Mouse (Mus musculus) testis, adult 2 months (tissue): ENCODE measurements around the gene Pcyt2. TPM values are rescaled to one million over a fixed set of nuclear protein-coding genes. Genes with fewer than 3 reads are reported as not detected.

Experiments
- H3K27ac ChIP-seq: fragments of 200-500 bp; 2 replicates; pipeline ENCODE4 v1.5.1; 2012; ENCODE audit warnings: low read depth, low read length; ENCODE audit not compliant: control insufficient read depth, insufficient read depth
- H3K27me3 ChIP-seq: fragments of 200-500 bp; 2 replicates; pipeline ENCODE4 v1.6.1; 2012; ENCODE audit warnings: mild to moderate bottlenecking, low read length, moderate library complexity; ENCODE audit not compliant: control insufficient read depth, insufficient read depth
- H3K36me3 ChIP-seq: fragments of 200-500 bp; 2 replicates; pipeline ENCODE4 v1.6.1; 2012; ENCODE audit warnings: mild to moderate bottlenecking, low read length; ENCODE audit not compliant: control insufficient read depth, insufficient read depth
- H3K4me1 ChIP-seq: fragments of 200-500 bp; 2 replicates; pipeline ENCODE4 v1.6.1; 2012; ENCODE audit warnings: low read length; ENCODE audit not compliant: control insufficient read depth, insufficient read depth
- H3K4me3 ChIP-seq: fragments of 200-500 bp; 2 replicates; pipeline ENCODE4 v1.5.1; 2012; ENCODE audit warnings: low read depth, mild to moderate bottlenecking, low read length, moderate library complexity, mixed read lengths; ENCODE audit not compliant: control insufficient read depth
- CTCF ChIP-seq: fragments of 200-500 bp; IDR thresholded peaks from 2 replicates; pipeline ENCODE4 v1.5.1; 2012; ENCODE audit warnings: low read depth, mild to moderate bottlenecking, inconsistent platforms, low read length, moderate library complexity; ENCODE audit not compliant: control insufficient read depth, insufficient read depth, insufficient replicate concordance
- POLR2A ChIP-seq: fragments of 200-500 bp; IDR thresholded peaks from 2 replicates; pipeline ENCODE4 v1.6.1; 2012; ENCODE audit warnings: low read depth, mild to moderate bottlenecking, inconsistent platforms, low read length, moderate library complexity; ENCODE audit not compliant: control insufficient read depth
- polyA plus RNA-seq: library from polyadenylated mRNA; depleted of rRNA; stranded (reverse); fragments of >200 nt; gene quantifications from 2 replicates; pipeline ENCODE4 v1.2.3, GENCODE M21; 2012; rRNA removed

Gene Pcyt2
- polyA plus RNA-seq, 1 experiment: 106 TPM

- no peaks in the 10 kb centered on the region for H3K27me3 ChIP-seq
- peak overlapping the region; percentile 96 for H3K4me3 ChIP-seq
- no peaks in the 10 kb centered on the region; the same call in 1 of the 2 replicates for H3K36me3 ChIP-seq
- H3K4me1 ChIP-seq: peaks cover 12% of the 10 kb centered on the region
- TF ChIP-seq CTCF (no peak), POLR2A (no peak)
- H3K27ac ChIP-seq: peak overlapping the region; percentile 91
Measured at GRCm38 (mm10) chr11:120571754-120572416, 45.9 kb downstream of the Pcyt2 start.

- no peaks in the 10 kb centered on the region; the same call in 1 of the 2 replicates for H3K36me3 ChIP-seq
- no peak overlapping the region for H3K27ac ChIP-seq
- H3K27me3 ChIP-seq: no peaks in the 10 kb centered on the region
- peaks cover 12% of the 10 kb centered on the region for H3K4me1 ChIP-seq
- no peak for TF ChIP-seq CTCF
- no peak for TF ChIP-seq POLR2A
- H3K4me3 ChIP-seq: no peak overlapping the region
Measured at GRCm38 (mm10) chr11:120571122-120571521, 46.6 kb downstream of the Pcyt2 start.

- no peak overlapping the region for H3K4me3 ChIP-seq
- TF ChIP-seq POLR2A (no peak), CTCF (no peak)
- peaks cover 7% of the 10 kb centered on the region for H3K4me1 ChIP-seq
- H3K36me3 ChIP-seq: peaks cover 1% of the 10 kb centered on the region
- H3K27me3 ChIP-seq: no peaks in the 10 kb centered on the region
- H3K27ac ChIP-seq: no peak overlapping the region
Measured at GRCm38 (mm10) chr11:120568324-120568723, 49.4 kb downstream of the Pcyt2 start.

GRCm38 (mm10) chr11:120565114-120565513 is 52.6 kb downstream of the Pcyt2 start:
- TF ChIP-seq CTCF (no peak), POLR2A (no peak)
- H3K36me3 ChIP-seq: peaks cover 4% of the 10 kb centered on the region
- H3K4me1 ChIP-seq: no peaks in the 10 kb centered on the region
- no peak overlapping the region for H3K27ac ChIP-seq
- no peak overlapping the region for H3K4me3 ChIP-seq
- H3K27me3 ChIP-seq: no peaks in the 10 kb centered on the region

- peaks cover 4% of the 10 kb centered on the region for H3K36me3 ChIP-seq
- H3K4me3 ChIP-seq: no peak overlapping the region
- no peaks in the 10 kb centered on the region for H3K27me3 ChIP-seq
- no peak for TF ChIP-seq CTCF
- no peak for TF ChIP-seq POLR2A
- no peak overlapping the region for H3K27ac ChIP-seq
- no peaks in the 10 kb centered on the region for H3K4me1 ChIP-seq
Measured at GRCm38 (mm10) chr11:120562949-120563348, 54.8 kb downstream of the Pcyt2 start.

GRCm38 (mm10) chr11:120560952-120561728 is 56.6 kb downstream of the Pcyt2 start:
- Histone ChIP-seq H3K4me1 (no peaks in the 10 kb centered on the region), H3K27ac (no peak overlapping the region), H3K36me3 (peaks cover 4% of the 10 kb centered on the region), H3K4me3 (no peak overlapping the region), H3K27me3 (no peaks in the 10 kb centered on the region)
- no peak for TF ChIP-seq POLR2A
- no peak for TF ChIP-seq CTCF

Other genes starting within 250 kb of the Pcyt2 start
- gene Faap100, start 239.2 kb downstream of the Pcyt2 start, polyA plus RNA-seq: 57.8 and 67.1 TPM in 2 replicates
- gene Nploc4, start 180.2 kb downstream of the Pcyt2 start, polyA plus RNA-seq: 75.8 and 79.3 TPM in 2 replicates
- gene Tspan10, start 175.3 kb downstream of the Pcyt2 start, polyA plus RNA-seq: 0.47 and 0.51 TPM in 2 replicates
- 1.5 and 1.9 TPM in 2 replicates for gene Pde6g, start 164.4 kb downstream of the Pcyt2 start, polyA plus RNA-seq
- gene Oxld1, start 159.9 kb downstream of the Pcyt2 start, polyA plus RNA-seq: 6.3 and 7.1 TPM in 2 replicates
- gene Ccdc137, start 159.8 kb downstream of the Pcyt2 start, polyA plus RNA-seq: 5.6 and 6.9 TPM in 2 replicates
- gene Arl16, start 150.3 kb downstream of the Pcyt2 start, polyA plus RNA-seq: 15.8 and 20.5 TPM in 2 replicates
- 84.6 and 94.8 TPM in 2 replicates for gene Mrpl12, start 133.3 kb downstream of the Pcyt2 start, polyA plus RNA-seq
- gene Slc25a10, start 126.1 kb downstream of the Pcyt2 start, polyA plus RNA-seq: 68.3 and 75.0 TPM in 2 replicates
- 0.07 and 0.18 TPM in 2 replicates for gene Gcgr, start 87.2 kb downstream of the Pcyt2 start, polyA plus RNA-seq
- 196 and 204 TPM in 2 replicates for gene Mcrip1, start 68.2 kb downstream of the Pcyt2 start, polyA plus RNA-seq
- gene Ppp1r27, start 66.8 kb downstream of the Pcyt2 start, polyA plus RNA-seq: 31.2 and 31.6 TPM in 2 replicates
- gene P4hb, start 44.7 kb downstream of the Pcyt2 start, polyA plus RNA-seq: 46.7 and 55.1 TPM in 2 replicates
- gene Arhgdia, start 36.3 kb downstream of the Pcyt2 start, polyA plus RNA-seq: 94.7 and 101 TPM in 2 replicates
- 22.8 and 23.6 TPM in 2 replicates for gene Alyref, start 19.6 kb downstream of the Pcyt2 start, polyA plus RNA-seq
- gene Anapc11, start 19.5 kb downstream of the Pcyt2 start, polyA plus RNA-seq: 178 and 209 TPM in 2 replicates
- 24.6 and 26.3 TPM in 2 replicates for gene Npb, start 9.5 kb downstream of the Pcyt2 start, polyA plus RNA-seq
- 22.3 and 23.9 TPM in 2 replicates for gene Sirt7, start 7.3 kb upstream of the Pcyt2 start, polyA plus RNA-seq
- gene Mafg, start 15.7 kb upstream of the Pcyt2 start, polyA plus RNA-seq: 9.5 and 10.4 TPM in 2 replicates
- 0.98 and 1.5 TPM in 2 replicates for gene Pycr1, start 25.8 kb upstream of the Pcyt2 start, polyA plus RNA-seq
- gene Myadml2, start 30.2 kb upstream of the Pcyt2 start, polyA plus RNA-seq: 0.61 TPM in 1 of 2 replicates, not detected in the other
- gene Notum, start 43.2 kb upstream of the Pcyt2 start, polyA plus RNA-seq: 0.35 and 0.36 TPM in 2 replicates
- gene Aspscr1, start 55.0 kb upstream of the Pcyt2 start, polyA plus RNA-seq: 234 and 253 TPM in 2 replicates
- gene Cenpx, start 95.8 kb upstream of the Pcyt2 start, polyA plus RNA-seq: 54.5 and 59.7 TPM in 2 replicates
- 10.7 and 12.3 TPM in 2 replicates for gene Lrrc45, start 96.0 kb upstream of the Pcyt2 start, polyA plus RNA-seq
- gene Rac3, start 103.5 kb upstream of the Pcyt2 start, polyA plus RNA-seq: 3.1 and 4.1 TPM in 2 replicates
- 3.7 and 5.5 TPM in 2 replicates for gene Dcxr, start 109.3 kb upstream of the Pcyt2 start, polyA plus RNA-seq
- gene Cbr2, start 114.2 kb upstream of the Pcyt2 start, polyA plus RNA-seq: 7.7 and 9.4 TPM in 2 replicates
- gene Hmga1b, start 144.9 kb upstream of the Pcyt2 start, polyA plus RNA-seq: 7.0 and 8.7 TPM in 2 replicates
- 11.1 and 11.3 TPM in 2 replicates for gene Rfng, start 166.3 kb upstream of the Pcyt2 start, polyA plus RNA-seq
- gene Gps1, start 166.3 kb upstream of the Pcyt2 start, polyA plus RNA-seq: 233 and 245 TPM in 2 replicates
- 51.1 and 51.7 TPM in 2 replicates for gene Dus1l, start 178.5 kb upstream of the Pcyt2 start, polyA plus RNA-seq
- gene Fasn, start 206.6 kb upstream of the Pcyt2 start, polyA plus RNA-seq: 71.2 and 72.1 TPM in 2 replicates